Mouse (Mus musculus): ENCODE measurements around the gene Gm10778.

- no peak for TF ChIP-seq CTCF (IDR thresholded peaks at IDR 0.05; ENCODE audit: borderline replicate concordance, insufficient read depth, low read depth, low read length)
- TF ChIP-seq POLR2A (IDR thresholded peaks at IDR 0.05; ENCODE audit: borderline replicate concordance, insufficient read depth, low read length) = no peak
Measured at GRCm38 (mm10) chr10:81608308-81608707, 40.6 kb upstream of the Gm10778 start.

All from cerebellum, adult 2 months (tissue).